Mouse (Mus musculus) small intestine, adult 2 months (tissue): ENCODE data around the gene Cbx1.

Source experiments
- CTCF ChIP-seq: fragments of 200-500 bp; IDR thresholded peaks from 2 replicates; pipeline ENCODE4 v1.5.1; 2012; ENCODE audit warnings: low read depth, mild to moderate bottlenecking, control low read depth, inconsistent platforms, low read length, moderate library complexity, mixed read lengths; ENCODE audit not compliant: insufficient replicate concordance, insufficient read length; ENCODE audit errors: extremely low read depth
- POLR2A ChIP-seq: fragments of 200-500 bp; IDR thresholded peaks from 2 replicates; pipeline ENCODE4 v1.6.1; 2012; ENCODE audit warnings: low read depth, mild to moderate bottlenecking, control low read depth, inconsistent platforms, low read length, moderate library complexity

- TF ChIP-seq POLR2A, result no peak
- TF ChIP-seq CTCF, result no peak
These were observed 58.3 kb downstream of the Cbx1 start for GRCm38 (mm10) chr11:96847240-96847639.
